Mouse (Mus musculus) limb, embryonic 14.5 days (tissue): ENCODE data around the gene Apex1. TPM values are rescaled to one million over a fixed set of nuclear protein-coding genes. Genes with fewer than 3 reads are reported as not detected.
A peak's percentile ranks its signal among the peaks of the same experiment; 100 is the strongest.
"Not testable (repeated sequence)": the region's sequence is repeated elsewhere in the genome, so short reads cannot be mapped to it uniquely, and the experiment has no call there.

Experiments used
- ATAC-seq: fragments of 200-750 bp; cut with Nextera tagmentation; 2 replicates; pipeline ENCODE4 v1.8.0; 2017; ENCODE audit warnings: low read depth, moderate number of reproducible peaks, moderate TSS enrichment; ENCODE audit not compliant: low FRiP score
- DNase-seq: peaks from one replicate; pipeline ENCODE4 v3.0.0-alpha.2; 2015; ENCODE audit warnings: low spot score
- H3K27ac ChIP-seq: fragments of 300-500 bp; sonication (generic); replicated peaks from 2 replicates; pipeline ENCODE4 v1.5.1; 2014; ENCODE audit warnings: low read depth, mild to moderate bottlenecking, low read length, moderate library complexity, mixed read lengths
- H3K27me3 ChIP-seq: fragments of 300-500 bp; sonication (generic); 2 replicates; pipeline ENCODE4 v1.6.1; 2014; ENCODE audit warnings: low read length, mixed read lengths; ENCODE audit not compliant: control insufficient read depth, insufficient read depth
- H3K36me3 ChIP-seq: fragments of 300-500 bp; sonication (generic); 2 replicates; pipeline ENCODE4 v1.6.1; 2014; ENCODE audit warnings: mild to moderate bottlenecking, low read length, moderate library complexity, mixed read lengths; ENCODE audit not compliant: control insufficient read depth, insufficient read depth
- H3K4me1 ChIP-seq: fragments of 300-500 bp; sonication (generic); 2 replicates; pipeline ENCODE4 v1.6.1; 2014; ENCODE audit warnings: antibody characterized with exemption, low read length, mixed read lengths; ENCODE audit not compliant: control insufficient read depth, insufficient read depth
- H3K4me2 ChIP-seq: fragments of 300-500 bp; sonication (generic); replicated peaks from 2 replicates; pipeline ENCODE4 v1.6.1; 2014; ENCODE audit warnings: low read depth, mild to moderate bottlenecking, low read length, moderate library complexity; ENCODE audit not compliant: severe bottlenecking
- H3K4me3 ChIP-seq: fragments of 300-500 bp; sonication (generic); replicated peaks from 2 replicates; pipeline ENCODE4 v1.5.1; 2014; ENCODE audit warnings: low read length
- H3K9ac ChIP-seq: fragments of 300-500 bp; sonication (generic); 2 replicates; pipeline ENCODE4 v1.6.1; 2014; ENCODE audit warnings: mild to moderate bottlenecking, low read depth, low read length, moderate library complexity; ENCODE audit not compliant: severe bottlenecking
- H3K9me3 ChIP-seq: fragments of 300-500 bp; sonication (generic); 2 replicates; pipeline ENCODE4 v1.6.1; 2016; ENCODE audit warnings: low read length; ENCODE audit not compliant: control insufficient read depth
- POLR2A ChIP-seq: fragments of 200-500 bp; IDR thresholded peaks from 2 replicates; pipeline ENCODE4 v1.8.0; 2012; ENCODE audit warnings: inconsistent platforms, mild to moderate bottlenecking, moderate library complexity, borderline replicate concordance; ENCODE audit not compliant: insufficient read depth, insufficient read length; ENCODE audit errors: extremely low read depth
- WGBS: fragments of 180-500 bp; shearing (Covaris S2); extraction: QIAGEN DNeasy Blood & Tissue Kit; methylation state at CpG from one replicate; pipeline ENCODE4 v1.1.7; 2014; 5-methylcytosine and 5-hydroxymethylcytosine counted together
- polyA plus RNA-seq, 2 experiments: library from polyadenylated mRNA; depleted of rRNA in 1 of 2; stranded (reverse) in 1 of 2; unstranded in 1 of 2; fragments of >200 nt; fragmentation: Nextera tagmentation in 1 of 2; extraction: Ambion mirVana in 1 of 2; gene quantifications; 2 replicates each; pipeline versions ENCODE4 v1.2.1 to v1.2.3; 2012 to 2014

The Apex1 gene
- polyA plus RNA-seq, 2 experiments: 143 to 219 TPM

DNA sequence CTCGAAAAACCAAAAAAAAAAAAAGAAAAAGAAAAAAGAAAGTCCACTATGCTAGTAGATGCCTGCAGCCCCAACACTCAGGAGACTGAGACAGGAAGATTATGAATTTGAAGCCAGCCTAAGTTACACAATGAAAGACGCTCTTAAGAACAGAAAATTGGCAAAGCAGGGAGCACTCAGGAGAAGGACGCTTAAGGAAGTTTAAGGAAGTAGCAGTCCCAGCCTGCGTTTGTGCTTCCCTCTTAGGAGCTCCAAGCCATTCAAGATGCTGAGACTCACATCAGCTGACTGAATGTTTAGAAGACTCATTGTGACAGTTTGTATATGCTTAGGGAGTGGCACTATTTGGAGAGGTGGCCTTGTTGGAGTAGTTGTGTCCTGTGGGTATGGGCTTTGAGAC, 16.6 kb upstream of the Apex1 start:
- 74% methylated on average over 4 of the region's 4 CpGs for WGBS
- no peak for DNase-seq
- TF ChIP-seq POLR2A: no peak

DNA sequence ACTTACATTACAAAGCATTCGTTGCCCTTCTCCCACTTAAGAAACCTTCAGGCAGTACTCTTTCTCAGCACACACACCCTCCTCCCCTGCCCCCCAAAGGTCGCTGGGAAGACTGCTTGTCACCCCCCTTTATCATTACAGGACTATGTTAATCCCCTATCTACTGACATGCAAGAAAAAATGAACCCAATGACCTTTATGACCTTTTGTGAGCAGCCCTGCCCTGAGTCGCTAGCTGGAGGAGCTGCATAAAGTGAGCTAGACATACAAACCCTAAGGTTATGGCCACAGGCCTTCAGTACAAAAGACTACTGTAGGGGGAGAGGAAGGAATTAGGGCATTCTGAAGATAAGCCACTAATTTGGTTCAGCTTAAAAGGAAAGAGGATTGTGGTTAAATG, 13.4 kb upstream of the Apex1 start:
- Histone ChIP-seq H3K9me3 (no peaks in the 10 kb centered on the region), H3K27me3 (no peaks in the 10 kb centered on the region), H3K4me2 (no peak overlapping the region), H3K4me3 (no peak overlapping the region), H3K36me3 (peaks cover 51% of the 10 kb centered on the region), H3K9ac (no peak overlapping the region), H3K27ac (no peak overlapping the region), H3K4me1 (no peaks in the 10 kb centered on the region)
- DNase-seq (no peak), ATAC-seq (no peak)
- TF ChIP-seq POLR2A: no peak
- 62% methylated on average over 3 of the region's 3 CpGs for WGBS

More for the DNA sequence above, 16.6 kb upstream of the Apex1 start:
- peaks cover 22% of the 10 kb centered on the region for H3K36me3 ChIP-seq
- ATAC-seq: no peak
- no peak overlapping the region for H3K4me2 ChIP-seq
- no peak overlapping the region for H3K9ac ChIP-seq
- H3K9me3 ChIP-seq: no peaks in the 10 kb centered on the region
- no peaks in the 10 kb centered on the region for H3K27me3 ChIP-seq
- H3K27ac ChIP-seq: no peak overlapping the region
- H3K4me3 ChIP-seq: no peak overlapping the region
- H3K4me1 ChIP-seq: peaks cover 6% of the 10 kb centered on the region; the same call in 1 of the 2 replicates

DNA sequence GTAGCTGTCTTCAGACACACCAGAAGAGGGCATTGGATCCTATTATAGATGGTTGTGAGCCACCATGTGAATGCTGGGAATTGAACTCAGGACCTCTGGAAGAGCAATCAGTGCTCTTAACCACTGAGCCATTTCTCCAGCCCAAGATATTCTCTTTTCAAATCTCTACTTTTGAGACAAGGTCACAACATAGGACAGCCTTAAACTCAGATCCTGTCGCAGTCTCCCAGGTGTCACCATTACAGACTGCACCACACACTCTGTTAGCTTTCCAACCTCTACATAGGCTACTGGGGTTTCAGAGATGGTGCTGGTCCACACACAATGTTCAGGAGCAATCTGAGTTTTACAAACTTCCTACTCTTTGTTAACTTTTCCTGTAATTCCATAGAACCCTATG, 1.3 kb upstream of the Apex1 start:
- DNase-seq, H3K27me3 ChIP-seq, H3K27ac ChIP-seq, H3K9me3 ChIP-seq, ATAC-seq, H3K4me1 ChIP-seq: not testable (repeated sequence)
- peak overlapping the region; percentile 95 for H3K4me3 ChIP-seq
- peak overlapping the region; percentile 81; the same call in 1 of the 2 replicates for H3K9ac ChIP-seq
- H3K36me3 ChIP-seq: peaks cover 39% of the 10 kb centered on the region
- WGBS: 78% methylated on average over 1 of the region's 1 CpGs
- peak overlapping the region; percentile 72 for H3K4me2 ChIP-seq

DNA sequence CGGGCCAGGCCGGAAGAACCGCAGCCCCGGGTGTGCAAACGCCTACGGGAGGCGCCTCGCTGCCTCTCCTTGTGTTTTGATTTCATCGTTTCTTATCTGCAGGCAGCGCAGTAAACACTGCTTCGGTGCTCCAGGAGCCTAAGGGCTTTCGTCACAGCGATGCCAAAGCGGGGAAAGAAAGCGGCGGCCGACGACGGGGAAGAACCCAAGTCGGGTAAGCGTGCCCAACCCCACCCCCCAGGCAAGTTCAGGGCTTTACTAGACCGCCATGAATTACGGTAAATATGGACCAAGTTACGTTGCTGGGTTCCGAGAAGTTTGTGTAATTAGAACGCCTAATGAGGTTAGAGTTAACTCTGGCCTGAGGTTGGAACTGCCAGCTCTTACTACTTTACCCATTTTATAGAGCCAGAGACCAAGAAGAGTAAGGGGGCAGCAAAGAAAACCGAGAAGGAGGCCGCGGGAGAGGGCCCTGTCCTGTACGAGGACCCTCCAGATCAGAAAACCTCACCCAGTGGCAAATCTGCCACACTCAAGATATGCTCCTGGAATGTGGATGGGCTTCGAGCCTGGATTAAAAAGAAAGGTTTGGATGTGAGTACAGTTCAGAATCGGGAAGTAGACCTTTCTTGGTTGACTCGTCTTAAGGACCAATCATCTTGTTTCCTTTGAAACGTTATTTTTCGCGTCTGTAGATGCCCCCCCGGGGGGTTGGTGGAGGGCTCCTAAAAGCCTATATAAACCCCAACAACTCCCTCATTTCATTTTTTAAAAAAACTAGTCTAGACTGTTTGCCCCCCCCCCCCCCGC, 548 bp downstream of the Apex1 start:
- Histone ChIP-seq H3K4me2 (peak overlapping the region; percentile 72), H3K27me3 (no peaks in the 10 kb centered on the region), H3K9ac (peak overlapping the region; percentile 81), H3K4me3 (peak overlapping the region; percentile 95), H3K4me1 (peaks cover 10% of the 10 kb centered on the region; the same call in 1 of the 2 replicates), H3K9me3 (no peaks in the 10 kb centered on the region), H3K36me3 (peaks cover 36% of the 10 kb centered on the region), H3K27ac (peak overlapping the region; percentile 93)
- ATAC-seq (peak; percentile 24), DNase-seq (no peak)
- WGBS: 2% methylated on average over 38 of the region's 38 CpGs
- no peak for TF ChIP-seq POLR2A

DNA sequence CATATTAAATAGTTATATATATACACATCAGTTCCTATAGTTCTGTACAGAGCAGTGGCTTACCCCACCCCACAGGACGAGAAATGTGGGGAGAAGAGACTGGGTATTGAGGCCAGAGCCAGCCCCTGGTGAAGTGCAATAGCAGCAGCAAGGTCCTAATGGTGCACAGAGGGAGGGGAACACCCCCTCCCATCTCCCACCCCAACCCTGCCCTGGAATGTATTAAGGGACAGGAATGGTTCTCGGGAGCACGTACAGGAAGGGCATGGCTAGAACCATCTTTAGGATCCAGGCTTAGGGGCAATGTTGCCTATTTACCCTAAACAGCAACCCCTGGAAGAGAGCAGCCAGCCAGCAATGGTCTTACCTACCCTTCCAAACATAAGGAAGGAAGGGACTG, 2.6 kb downstream of the Apex1 start:
- 65% methylated on average over 3 of the region's 3 CpGs for WGBS
- DNase-seq: no peak
- Histone ChIP-seq H3K4me3 (no peak overlapping the region), H3K4me1 (peaks cover 10% of the 10 kb centered on the region; the same call in 1 of the 2 replicates), H3K9ac (no peak overlapping the region), H3K27me3 (no peaks in the 10 kb centered on the region), H3K27ac (no peak overlapping the region), H3K9me3 (no peaks in the 10 kb centered on the region), H3K4me2 (no peak overlapping the region), H3K36me3 (peaks cover 36% of the 10 kb centered on the region)
- no peak for ATAC-seq
- TF ChIP-seq POLR2A: no peak

DNA sequence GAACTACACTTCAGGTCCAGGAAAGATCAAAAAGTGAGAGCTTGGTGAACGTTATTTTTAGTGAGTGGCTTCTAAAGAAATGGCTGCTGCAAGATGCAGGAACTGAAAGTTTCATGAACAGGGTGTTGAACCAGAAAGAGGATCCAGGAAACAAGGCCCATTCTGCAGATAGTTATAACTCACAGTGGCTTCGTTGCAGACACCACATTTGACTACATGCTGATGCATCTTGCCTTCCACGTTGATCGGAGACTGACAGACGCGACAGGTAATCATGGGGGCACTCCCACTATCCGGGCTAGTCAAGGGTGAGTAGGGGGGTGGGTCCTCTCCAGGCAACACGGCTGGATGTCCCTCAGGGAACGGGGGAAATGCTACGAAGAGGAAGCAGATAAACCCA, 5.2 kb downstream of the Apex1 start:
- Histone ChIP-seq H3K27ac (no peak overlapping the region), H3K27me3 (no peaks in the 10 kb centered on the region)
- no peak for ATAC-seq

More for the DNA sequence above, 5.2 kb downstream of the Apex1 start:
- WGBS: 12% methylated on average over 10 of the region's 10 CpGs
- H3K9ac ChIP-seq: peak overlapping the region; percentile 95
- no peaks in the 10 kb centered on the region for H3K9me3 ChIP-seq
- H3K4me2 ChIP-seq: peak overlapping the region; percentile 73
- peaks cover 10% of the 10 kb centered on the region; the same call in 1 of the 2 replicates for H3K4me1 ChIP-seq
- no peak for DNase-seq
- peaks cover 36% of the 10 kb centered on the region for H3K36me3 ChIP-seq
- H3K4me3 ChIP-seq: peak overlapping the region; percentile 98
- no peak for TF ChIP-seq POLR2A
